Mouse (Mus musculus): ENCODE results near the gene Mydgf. TPM values are rescaled to one million over a fixed set of nuclear protein-coding genes. Genes with fewer than 3 reads are reported as not detected.

The Mydgf gene
- 90.7 and 96.4 TPM in 2 replicates for polyA plus RNA-seq (2015; fragmentation: Nextera tagmentation; extraction: Ambion mirVana)

- H3K4me1 ChIP-seq: peaks cover 35% of the 10 kb centered on the region
- H3K4me2 ChIP-seq: peak within 1 kb of the TSS; percentile 76
- no peaks in the 10 kb centered on the region for H3K9me3 ChIP-seq (replicated peaks)
- H3K4me3 ChIP-seq (replicated peaks): peak within 1 kb of the TSS; percentile 67
- H3K27ac ChIP-seq: peak within 1 kb of the TSS; percentile 85
- H3K27me3 ChIP-seq: no peaks in the 10 kb centered on the region
- peak; percentile 87 for ATAC-seq (replicated peaks; ENCODE audit: low FRiP score)
- H3K36me3 ChIP-seq: peaks cover 58% of the 10 kb centered on the region
- under 1% methylated on average over 47 of the region's 47 CpGs for WGBS
- H3K9ac ChIP-seq: peak within 1 kb of the TSS; percentile 75
These were observed at the start of gene Mydgf for GRCm38 (mm10) chr17:56183658-56184103. Gene Mydgf, minus strand, starts transcription at chr17:56183920.

DNA sequence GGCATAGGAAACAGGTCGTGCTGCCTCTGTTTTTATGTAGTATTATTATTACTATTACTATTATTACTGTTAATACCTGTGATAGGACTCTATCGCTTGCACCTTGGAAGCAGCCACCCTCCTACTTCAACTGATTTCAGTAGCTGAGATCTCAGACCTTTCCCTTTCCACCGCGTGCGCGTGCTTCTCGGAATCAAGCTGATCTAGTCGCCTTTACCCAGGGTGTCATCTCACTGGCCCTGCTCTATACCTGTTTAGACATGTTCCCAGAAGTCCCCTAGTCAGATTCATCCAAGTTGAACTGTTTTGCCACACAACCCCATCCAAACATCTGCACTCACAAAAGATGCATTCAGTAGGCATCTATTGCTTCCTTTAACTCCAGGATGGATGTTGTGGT lies 49.7 kb upstream of the Mydgf start:
- WGBS: 52% methylated on average over 8 of the region's 8 CpGs
- no peaks in the 10 kb centered on the region for H3K36me3 ChIP-seq
- H3K4me2 ChIP-seq: no peak overlapping the region
- H3K27me3 ChIP-seq: 0 out of 2 replicates have a peak, but pooled peaks cover 4% of the 10 kb centered on the region
- no peaks in the 10 kb centered on the region for H3K9me3 ChIP-seq (replicated peaks)
- H3K4me1 ChIP-seq: peaks cover 5% of the 10 kb centered on the region; the same call in 1 of the 2 replicates
- no peak overlapping the region for H3K27ac ChIP-seq
- H3K4me3 ChIP-seq (replicated peaks): no peak overlapping the region
- ATAC-seq (replicated peaks; ENCODE audit: low FRiP score): no peak
- H3K9ac ChIP-seq: no peak overlapping the region

- Histone ChIP-seq H3K4me2 (no peak overlapping the region), H3K36me3 (no peaks in the 10 kb centered on the region), H3K4me3 (replicated peaks) (no peak overlapping the region), H3K4me1 (peaks cover 5% of the 10 kb centered on the region; the same call in 1 of the 2 replicates), H3K27ac (no peak overlapping the region), H3K9ac (no peak overlapping the region), H3K27me3 (0 out of 2 replicates have a peak, but pooled peaks cover 7% of the 10 kb centered on the region), H3K9me3 (replicated peaks) (no peaks in the 10 kb centered on the region)
- WGBS: 60% methylated on average over 10 of the region's 10 CpGs
- no peak for ATAC-seq (replicated peaks; ENCODE audit: low FRiP score)
These were observed 46.2 kb upstream of the Mydgf start for GRCm38 (mm10) chr17:56229943-56230342.

GRCm38 (mm10) chr17:56226566-56226965 lies 42.8 kb upstream of the Mydgf start:
- 0 out of 2 replicates have a peak, but pooled peaks cover 3% of the 10 kb centered on the region for H3K27me3 ChIP-seq
- no peak overlapping the region for H3K9ac ChIP-seq
- no peaks in the 10 kb centered on the region for H3K4me1 ChIP-seq
- no peak overlapping the region for H3K4me2 ChIP-seq
- ATAC-seq (replicated peaks; ENCODE audit: low FRiP score): no peak
- no peak overlapping the region for H3K4me3 ChIP-seq (replicated peaks)
- no peak overlapping the region for H3K27ac ChIP-seq
- 73% methylated on average over 3 of the region's 3 CpGs for WGBS
- H3K9me3 ChIP-seq (replicated peaks): no peaks in the 10 kb centered on the region
- H3K36me3 ChIP-seq: no peaks in the 10 kb centered on the region

- 40% methylated on average over 1 of the region's 1 CpGs for WGBS
- no peak overlapping the region for H3K4me2 ChIP-seq
- ATAC-seq (replicated peaks; ENCODE audit: low FRiP score): no peak
- no peaks in the 10 kb centered on the region for H3K9me3 ChIP-seq (replicated peaks)
- H3K27ac ChIP-seq: no peak overlapping the region
- H3K4me3 ChIP-seq (replicated peaks): no peak overlapping the region
- H3K27me3 ChIP-seq: 0 out of 2 replicates have a peak, but pooled peaks cover 3% of the 10 kb centered on the region
- H3K4me1 ChIP-seq: no peaks in the 10 kb centered on the region
- H3K9ac ChIP-seq: no peak overlapping the region
- no peaks in the 10 kb centered on the region for H3K36me3 ChIP-seq
These were observed 41.2 kb upstream of the Mydgf start for GRCm38 (mm10) chr17:56224916-56225315.

GRCm38 (mm10) chr17:56219805-56220204 lies 36.1 kb upstream of the Mydgf start:
- H3K27ac ChIP-seq: peak overlapping the region; percentile 76
- H3K27me3 ChIP-seq: no peaks in the 10 kb centered on the region
- no peak for ATAC-seq (replicated peaks; ENCODE audit: low FRiP score)
- no peak overlapping the region for H3K4me2 ChIP-seq
- H3K4me1 ChIP-seq: peaks cover 19% of the 10 kb centered on the region
- 45% methylated on average over 3 of the region's 3 CpGs for WGBS
- H3K4me3 ChIP-seq (replicated peaks): no peak overlapping the region
- H3K9me3 ChIP-seq (replicated peaks): no peaks in the 10 kb centered on the region
- H3K36me3 ChIP-seq: no peaks in the 10 kb centered on the region
- no peak overlapping the region for H3K9ac ChIP-seq

- H3K4me1 ChIP-seq: peaks cover 19% of the 10 kb centered on the region
- peak overlapping the region; percentile 37 for H3K9ac ChIP-seq
- no peaks in the 10 kb centered on the region for H3K9me3 ChIP-seq (replicated peaks)
- WGBS: 42% methylated on average over 12 of the region's 12 CpGs
- H3K27ac ChIP-seq: peak overlapping the region; percentile 76
- no peaks in the 10 kb centered on the region for H3K36me3 ChIP-seq
- peak; percentile 37 for ATAC-seq (replicated peaks; ENCODE audit: low FRiP score)
- H3K27me3 ChIP-seq: no peaks in the 10 kb centered on the region
- peak overlapping the region; percentile 85 for H3K4me3 ChIP-seq (replicated peaks)
- H3K4me2 ChIP-seq: peak overlapping the region; percentile 79
These were observed 35.5 kb upstream of the Mydgf start for GRCm38 (mm10) chr17:56219251-56219650.

- no peaks in the 10 kb centered on the region for H3K9me3 ChIP-seq (replicated peaks)
- WGBS: under 1% methylated on average over 73 of the region's 78 CpGs
These were observed 34.9 kb upstream of the Mydgf start, which contains the start of gene Dpp9 for GRCm38 (mm10) chr17:56218377-56219191. Gene Dpp9, minus strand, starts transcription at chr17:56218905.

GRCm38 (mm10) chr17:56217670-56218069 lies 34.0 kb upstream of the Mydgf start:
- Histone ChIP-seq H3K27me3 (no peaks in the 10 kb centered on the region), H3K36me3 (no peaks in the 10 kb centered on the region; the same call in 1 of the 2 replicates), H3K27ac (0 out of 2 replicates have a peak overlapping the region, but pooled peaks have one; percentile 91), H3K4me3 (replicated peaks) (peak overlapping the region; percentile 85), H3K9me3 (replicated peaks) (no peaks in the 10 kb centered on the region), H3K4me2 (peak overlapping the region; percentile 79), H3K9ac (peak overlapping the region; percentile 75), H3K4me1 (peaks cover 22% of the 10 kb centered on the region)
- WGBS: 67% methylated on average over 13 of the region's 13 CpGs
- ATAC-seq (replicated peaks; ENCODE audit: low FRiP score): no peak

More at GRCm38 (mm10) chr17:56218377-56219191, 34.9 kb upstream of the Mydgf start, which contains the start of gene Dpp9:
- Histone ChIP-seq H3K4me1 (peaks cover 19% of the 10 kb centered on the region), H3K9ac (peak within 1 kb of the TSS; percentile 75), H3K27ac (peak within 1 kb of the TSS; percentile 91), H3K36me3 (no peaks in the 10 kb centered on the region; the same call in 1 of the 2 replicates), H3K4me2 (peak within 1 kb of the TSS; percentile 79), H3K4me3 (replicated peaks) (peak within 1 kb of the TSS; percentile 85), H3K27me3 (no peaks in the 10 kb centered on the region)
- ATAC-seq (replicated peaks; ENCODE audit: low FRiP score): peak; percentile 100

DNA sequence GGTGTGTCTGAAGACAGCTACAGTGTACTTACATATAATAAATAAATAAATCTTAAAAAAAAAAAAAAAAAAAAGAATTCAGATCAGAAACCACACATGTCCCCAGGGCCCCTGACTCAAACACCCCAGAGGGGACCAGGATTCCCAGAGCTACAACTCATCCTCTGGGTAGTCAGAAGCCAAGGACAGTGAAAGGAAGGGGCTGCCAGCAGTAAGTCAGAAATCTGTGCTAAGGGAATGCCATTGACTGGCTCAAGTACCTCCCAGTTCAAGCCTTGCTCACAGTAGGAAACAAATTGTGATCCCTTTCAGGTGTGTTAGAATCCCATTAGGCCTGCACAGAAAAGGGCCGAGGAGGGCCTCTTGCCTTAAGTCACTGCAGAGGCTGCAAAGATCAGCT lies 30.5 kb upstream of the Mydgf start:
- H3K9me3 ChIP-seq (replicated peaks): no peaks in the 10 kb centered on the region
- peaks cover 22% of the 10 kb centered on the region for H3K4me1 ChIP-seq
- no peak overlapping the region for H3K9ac ChIP-seq
- H3K27ac ChIP-seq: no peak overlapping the region
- no peaks in the 10 kb centered on the region for H3K27me3 ChIP-seq
- ATAC-seq (replicated peaks; ENCODE audit: low FRiP score): no peak
- no peak overlapping the region for H3K4me3 ChIP-seq (replicated peaks)
- H3K4me2 ChIP-seq: no peak overlapping the region
- peaks cover 29% of the 10 kb centered on the region for H3K36me3 ChIP-seq
- 86% methylated on average over 1 of the region's 1 CpGs for WGBS

- H3K9me3 ChIP-seq (replicated peaks): no peaks in the 10 kb centered on the region
- ATAC-seq (replicated peaks; ENCODE audit: low FRiP score): no peak
- peaks cover 17% of the 10 kb centered on the region for H3K4me1 ChIP-seq
- H3K9ac ChIP-seq: no peak overlapping the region
- H3K27ac ChIP-seq: no peak overlapping the region
- H3K4me3 ChIP-seq (replicated peaks): no peak overlapping the region
- H3K27me3 ChIP-seq: no peaks in the 10 kb centered on the region
- no peak overlapping the region for H3K4me2 ChIP-seq
- WGBS: 47% methylated on average over 6 of the region's 6 CpGs
- peaks cover 44% of the 10 kb centered on the region for H3K36me3 ChIP-seq
These were observed 29.0 kb upstream of the Mydgf start for GRCm38 (mm10) chr17:56212676-56213075.

DNA sequence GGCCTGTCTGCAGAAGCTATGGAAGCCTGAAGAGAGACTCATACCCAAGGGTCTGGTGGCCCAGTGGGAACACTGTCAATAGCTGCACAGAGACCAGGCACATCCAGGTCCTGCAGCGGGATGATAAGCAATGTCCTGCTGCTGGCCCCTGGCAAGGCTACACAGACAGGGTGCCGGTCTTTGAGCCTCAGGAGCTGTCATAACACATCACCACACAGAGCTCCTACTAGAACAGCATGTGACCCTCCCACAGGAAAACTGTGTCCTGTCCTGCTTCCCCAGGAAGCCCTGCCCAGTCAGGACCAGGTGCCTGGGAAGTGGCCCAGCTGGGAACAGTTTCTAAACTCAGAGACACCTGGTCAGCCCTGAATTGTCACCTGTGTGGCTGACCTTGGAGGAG lies 27.4 kb upstream of the Mydgf start:
- no peak for ATAC-seq (replicated peaks; ENCODE audit: low FRiP score)
- Histone ChIP-seq H3K9me3 (replicated peaks) (no peaks in the 10 kb centered on the region), H3K4me1 (peaks cover 10% of the 10 kb centered on the region; the same call in 1 of the 2 replicates), H3K27me3 (no peaks in the 10 kb centered on the region), H3K27ac (no peak overlapping the region), H3K4me2 (no peak overlapping the region), H3K9ac (no peak overlapping the region), H3K4me3 (replicated peaks) (no peak overlapping the region), H3K36me3 (peaks cover 60% of the 10 kb centered on the region)
- WGBS: 85% methylated on average over 2 of the region's 2 CpGs
